Mouse (Mus musculus) right cerebral cortex, postnatal 14 days (tissue): ENCODE measurements around the gene Ccdc81.

Source experiments
- DNase-seq: peaks from one replicate; pipeline ENCODE4 v3.0.0; 2022

Ccdc81 gene

DNA sequence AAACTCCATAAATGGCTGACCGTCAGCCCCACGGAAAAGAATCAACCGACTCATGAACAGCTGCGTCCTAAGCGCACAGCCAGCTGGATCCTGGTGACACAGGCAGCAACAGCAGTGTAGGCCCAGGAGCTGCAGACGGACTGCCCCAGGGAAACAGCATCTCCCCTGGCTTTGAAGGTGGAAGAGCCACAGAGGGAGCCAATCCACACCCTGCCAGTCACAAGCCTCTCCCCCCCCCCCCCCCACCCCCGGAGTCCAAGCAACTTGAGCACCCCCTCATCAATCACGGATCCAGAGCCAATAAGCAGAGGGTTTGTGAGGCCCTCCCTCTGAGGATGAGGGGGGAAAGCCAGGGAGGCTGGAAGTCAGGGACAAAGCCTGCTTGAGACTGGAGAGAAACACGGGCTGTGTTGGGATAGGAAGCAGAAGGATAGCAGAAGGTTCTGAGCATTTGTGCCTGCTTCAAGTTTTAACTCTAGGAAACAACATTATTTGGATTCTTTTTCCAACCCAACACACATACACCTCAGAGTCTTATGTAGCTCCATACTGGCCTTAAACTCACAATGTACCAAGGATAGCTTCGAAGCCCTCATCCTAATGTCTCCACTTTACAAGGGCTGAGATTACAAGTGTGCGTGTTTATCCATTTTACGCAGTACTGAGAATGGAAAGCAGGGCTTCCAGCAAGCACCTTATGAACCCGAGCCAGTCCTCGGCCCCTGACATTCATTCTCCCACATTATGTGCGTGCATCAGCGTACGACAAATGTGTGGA is 46.8 kb downstream of the Ccdc81 start:
- no peak for DNase-seq

DNA sequence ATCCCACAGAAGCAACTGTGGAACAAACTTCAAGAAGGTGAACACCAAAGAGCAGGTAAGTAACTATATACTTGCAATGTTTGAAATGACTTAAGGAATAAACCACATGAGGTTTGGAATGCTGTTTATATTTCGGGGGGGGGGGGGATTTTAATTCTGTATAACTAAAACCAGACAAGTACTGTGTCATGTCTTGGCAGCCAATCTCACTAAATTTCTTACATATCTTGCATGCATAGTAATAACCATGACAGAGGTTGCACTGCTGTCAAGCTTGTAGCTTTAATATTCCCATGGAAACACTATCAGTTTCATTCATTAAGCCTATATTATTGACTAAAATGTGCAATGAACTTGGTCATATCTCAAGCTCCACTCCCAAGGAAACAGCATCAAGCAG is 48.2 kb downstream of the Ccdc81 start:
- DNase-seq, result no peak

DNA sequence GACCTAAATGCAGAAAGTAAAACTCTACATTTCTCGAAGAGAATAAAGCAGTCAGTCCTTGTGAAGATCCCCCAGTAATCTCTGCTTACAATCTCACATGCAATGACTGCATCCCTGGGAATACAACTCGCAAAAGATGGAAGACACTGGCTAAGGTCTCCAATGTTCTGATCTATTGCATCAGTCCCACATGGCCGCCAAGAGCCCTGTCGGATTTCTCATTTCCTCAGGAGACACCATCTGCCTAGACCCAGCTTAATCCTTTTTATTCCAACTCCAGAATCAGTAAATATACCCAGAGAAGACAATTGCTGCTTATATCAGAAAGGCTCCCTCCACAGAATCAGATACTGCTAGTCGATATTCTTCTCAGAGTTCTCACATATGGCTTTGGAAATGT is 50.3 kb downstream of the Ccdc81 start:
- no peak for DNase-seq

DNA sequence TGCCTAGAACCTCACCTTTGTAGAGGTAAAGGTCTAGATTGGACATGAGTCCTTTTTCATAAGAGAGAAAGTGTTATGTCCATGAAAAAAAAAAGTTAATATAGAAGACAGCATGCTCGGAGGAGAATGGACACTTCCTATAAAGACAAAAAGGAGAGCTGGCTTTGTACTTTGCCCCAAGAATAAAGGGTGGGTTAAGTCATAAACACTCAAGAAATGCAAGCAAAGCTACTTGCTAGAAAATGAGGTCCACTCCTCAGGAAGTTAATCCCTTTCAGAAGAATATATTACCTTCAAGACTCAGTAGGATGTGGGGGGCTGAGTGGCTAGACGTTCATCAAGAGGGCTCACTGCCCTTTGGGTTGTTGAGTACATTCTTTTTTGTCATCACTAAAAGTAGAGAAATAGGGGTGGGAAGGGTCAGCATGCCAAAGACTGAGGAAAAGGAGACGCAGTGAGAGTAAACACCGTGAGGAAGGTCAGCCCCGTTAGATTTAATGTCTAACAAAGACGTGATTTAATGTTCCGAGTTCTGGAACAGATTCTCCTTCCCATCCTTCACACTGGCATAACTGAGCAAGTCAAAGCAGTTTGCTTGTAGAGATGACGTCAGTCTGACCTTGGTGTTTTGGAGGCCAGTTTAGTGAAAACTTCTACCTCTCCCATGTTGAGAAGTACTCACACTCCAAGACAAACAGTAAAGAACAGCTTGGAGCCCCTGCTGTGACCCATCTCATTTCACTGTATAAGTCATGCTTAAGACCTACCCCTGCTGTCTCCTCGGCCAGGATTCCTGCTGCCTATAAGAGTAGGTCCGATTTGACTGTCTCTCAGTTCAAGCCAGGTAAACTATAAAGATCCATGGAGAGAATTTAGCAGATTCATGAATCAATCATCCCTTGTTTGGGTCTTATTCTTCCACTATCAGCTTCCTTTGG is 51.0 kb downstream of the Ccdc81 start:
- DNase-seq, result no peak

DNA sequence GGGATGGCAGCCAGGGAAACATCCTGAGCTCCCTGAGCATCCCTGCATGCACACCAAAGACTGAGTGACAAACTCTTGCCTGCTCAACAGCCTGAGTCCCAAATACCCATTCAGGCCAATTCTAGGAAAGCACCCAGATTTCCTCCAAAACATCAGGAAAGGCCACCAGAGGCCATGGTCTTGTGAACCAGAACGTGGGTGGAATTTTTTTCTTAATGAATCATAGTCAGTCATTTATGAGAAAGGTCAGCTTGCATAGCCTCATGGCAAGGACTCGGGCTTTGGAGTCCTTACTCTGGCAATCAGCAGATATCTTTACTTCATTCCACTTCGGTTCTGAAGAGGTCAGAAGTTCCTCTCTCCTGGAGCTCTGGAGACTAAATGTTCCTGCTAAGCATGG is 52.9 kb downstream of the Ccdc81 start:
- DNase-seq, result no peak

DNA sequence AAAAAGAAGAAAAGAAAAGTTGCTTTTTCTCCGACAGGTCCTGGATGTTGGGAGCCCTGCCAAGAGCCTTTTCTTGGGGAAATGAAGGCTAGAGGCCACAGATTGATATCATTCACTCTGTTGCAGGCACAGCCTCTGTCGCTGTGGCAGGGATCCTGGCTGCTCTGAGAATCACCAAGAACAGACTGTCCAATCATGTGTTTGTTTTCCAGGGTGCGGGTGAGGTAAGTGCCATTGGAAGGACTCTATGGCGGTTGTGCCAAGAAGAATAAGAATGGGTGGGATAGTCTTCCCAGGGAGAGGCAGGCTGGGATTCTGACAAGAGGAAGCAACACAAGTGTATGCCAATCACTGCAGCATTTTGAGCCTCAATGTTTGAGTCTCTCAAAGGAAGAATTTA is 57.8 kb downstream of the Ccdc81 start:
- no peak for DNase-seq

DNA sequence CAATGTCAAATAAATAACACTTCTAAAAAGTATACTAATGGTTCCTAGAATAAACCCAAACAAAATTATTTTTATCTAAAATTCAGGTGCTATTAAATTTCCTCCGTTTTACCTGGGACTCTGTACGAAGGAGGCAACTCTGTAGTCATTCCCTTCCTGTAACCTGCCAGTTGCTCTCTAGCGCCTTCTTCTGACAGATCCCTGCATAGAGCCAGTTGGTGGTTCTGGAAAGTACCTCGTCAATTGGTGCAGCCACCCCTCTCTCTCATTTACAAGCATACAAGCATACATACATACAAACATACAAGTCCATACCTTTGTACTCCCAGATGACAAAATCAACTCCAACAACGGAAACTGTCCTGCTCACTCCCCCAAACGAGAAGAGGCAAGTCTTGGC is 59.9 kb downstream of the Ccdc81 start:
- peak; percentile 17 for DNase-seq

DNA sequence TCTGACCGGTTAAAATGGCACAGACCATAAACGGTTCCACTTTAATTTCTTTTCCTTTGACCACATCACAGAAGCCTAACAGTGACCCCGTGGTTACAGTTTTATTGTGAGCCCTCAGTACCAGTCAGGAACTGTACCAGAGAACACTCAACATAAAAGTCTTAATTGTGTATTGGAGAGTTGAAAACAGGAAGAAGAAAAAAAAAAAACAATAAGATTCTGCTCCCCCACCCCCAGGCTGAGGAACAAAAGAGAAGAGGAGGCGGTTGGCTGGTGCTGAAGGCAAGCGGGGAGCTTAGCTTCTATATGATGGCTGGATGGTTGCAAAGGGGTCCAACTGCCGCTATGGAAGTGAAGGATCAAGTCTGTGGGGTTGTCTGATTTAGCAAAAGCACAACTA is 60.3 kb downstream of the Ccdc81 start:
- DNase-seq, result no peak

DNA sequence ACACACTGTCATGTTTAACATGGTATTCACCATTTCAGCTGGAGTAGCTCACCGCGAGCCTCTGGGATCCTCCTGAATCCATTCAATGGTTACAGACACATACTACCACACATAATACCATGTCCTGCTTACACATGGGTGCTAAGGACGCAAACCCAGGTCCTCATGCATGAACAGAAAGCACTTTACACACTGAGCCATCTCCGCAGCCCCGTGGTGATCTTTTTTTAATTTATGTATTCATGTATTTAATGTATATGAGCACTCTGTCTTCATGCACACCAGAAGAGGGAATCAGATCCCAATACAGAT is 61.1 kb downstream of the Ccdc81 start:
- no peak for DNase-seq

DNA sequence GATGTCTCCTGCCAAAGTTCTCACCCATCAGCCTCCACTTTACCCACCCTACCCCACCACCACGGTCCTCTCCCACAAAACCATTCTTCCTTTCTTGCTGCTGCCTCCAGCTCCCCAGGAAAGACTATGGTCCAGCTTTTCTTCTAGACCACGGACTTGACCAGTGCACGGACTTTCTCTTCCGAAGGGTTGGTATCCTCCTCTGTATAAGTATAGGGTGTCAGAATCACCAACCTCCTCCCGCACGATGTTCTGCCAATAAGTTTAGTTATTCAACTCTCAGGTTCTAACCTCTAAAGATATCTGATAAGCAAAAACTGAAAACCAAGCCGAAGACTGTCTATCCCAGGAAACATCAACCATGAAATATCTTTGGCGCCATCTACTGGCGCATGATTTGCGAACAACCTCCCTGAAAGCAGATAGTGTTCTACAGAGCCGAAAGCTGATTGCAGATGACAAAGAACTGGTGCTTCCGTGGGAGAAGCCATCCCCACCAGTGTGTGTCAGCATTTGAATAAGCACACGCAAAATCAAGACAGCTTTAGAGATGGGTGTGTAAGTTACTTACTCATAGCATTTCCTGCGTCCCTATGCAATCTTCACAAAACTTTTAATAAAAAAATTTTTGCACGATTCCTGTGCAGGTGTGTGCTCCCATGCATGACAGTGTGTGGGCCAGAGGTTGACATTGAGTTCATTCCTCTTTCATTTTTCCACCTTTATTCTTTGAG is 61.6 kb downstream of the Ccdc81 start:
- DNase-seq, result peak; percentile 83

DNA sequence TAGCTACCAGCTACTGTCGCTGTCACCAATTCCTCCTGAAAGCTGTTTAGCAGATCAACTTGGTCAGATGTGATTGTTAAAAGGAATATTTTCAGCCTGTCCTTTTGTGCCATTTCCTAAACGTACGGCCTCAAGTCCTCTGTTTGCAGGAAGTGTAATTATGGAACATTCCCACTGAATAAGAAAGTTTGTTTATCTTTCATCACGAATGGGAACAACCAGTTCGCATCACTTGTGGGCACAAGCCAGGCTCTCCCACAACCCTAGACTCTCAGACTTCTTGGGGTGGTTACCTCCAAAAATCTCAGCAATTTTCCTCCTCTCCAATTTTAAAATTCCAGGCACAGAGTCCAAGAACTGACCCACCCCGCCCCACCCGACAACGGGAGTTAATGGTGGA is 63.7 kb downstream of the Ccdc81 start:
- DNase-seq, result no peak

DNA sequence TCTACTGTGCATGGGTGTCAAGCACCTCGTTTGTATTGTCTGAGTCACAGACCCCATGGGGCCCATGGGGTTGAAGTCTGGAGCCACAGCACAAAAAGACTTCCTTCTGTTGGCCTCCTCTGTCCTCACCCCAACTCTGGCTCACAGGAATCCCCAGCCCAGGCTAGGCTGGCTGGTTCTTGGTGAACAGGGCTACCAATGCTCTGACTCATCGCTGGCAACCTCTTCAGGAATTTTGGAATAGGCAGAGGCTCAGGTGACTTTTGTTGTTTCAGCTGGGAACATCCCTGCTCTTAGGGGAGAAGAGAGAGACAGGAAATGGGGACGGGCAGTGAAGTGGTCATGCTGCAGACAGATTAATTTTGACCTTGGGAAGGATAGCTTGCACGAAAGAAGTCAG is 65.6 kb downstream of the Ccdc81 start:
- no peak for DNase-seq

DNA sequence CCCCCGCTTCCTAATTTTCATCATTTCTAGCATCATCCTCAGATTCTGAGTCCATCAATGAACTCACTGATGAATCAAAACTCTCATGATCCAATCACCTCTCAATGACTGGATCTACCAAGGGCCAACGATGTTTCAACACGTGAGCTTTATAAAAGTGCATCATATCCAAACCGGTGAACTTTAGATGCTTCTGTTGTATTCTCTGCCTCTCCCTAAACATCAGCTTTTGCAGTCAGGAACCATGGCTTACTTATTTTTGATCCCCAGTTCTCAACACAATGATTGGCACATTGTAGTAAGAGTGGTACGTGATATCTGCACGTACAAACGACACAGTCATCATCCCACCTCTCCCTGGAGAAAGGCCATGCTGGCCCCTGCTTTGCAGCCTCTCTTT is 66.8 kb downstream of the Ccdc81 start:
- no peak for DNase-seq

DNA sequence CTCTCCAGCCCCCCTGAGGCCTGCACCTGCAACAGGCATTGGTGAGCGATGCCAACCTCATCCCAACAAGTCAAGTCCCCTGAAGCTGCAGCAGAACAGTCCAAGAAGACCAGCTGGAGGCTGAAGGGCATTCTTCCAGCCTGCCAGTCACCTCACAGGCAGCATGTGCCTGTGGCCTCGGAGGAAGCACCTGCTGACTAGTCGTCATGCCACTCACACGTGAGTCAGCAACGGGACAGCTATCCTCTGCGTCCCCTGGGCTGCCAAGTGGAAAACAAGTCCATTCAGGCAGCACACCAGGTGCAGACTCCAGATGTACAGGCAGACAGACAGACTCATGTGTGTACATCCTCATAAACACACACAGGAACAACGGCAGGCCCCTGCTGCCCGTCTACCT is 67.9 kb downstream of the Ccdc81 start:
- DNase-seq, result no peak

DNA sequence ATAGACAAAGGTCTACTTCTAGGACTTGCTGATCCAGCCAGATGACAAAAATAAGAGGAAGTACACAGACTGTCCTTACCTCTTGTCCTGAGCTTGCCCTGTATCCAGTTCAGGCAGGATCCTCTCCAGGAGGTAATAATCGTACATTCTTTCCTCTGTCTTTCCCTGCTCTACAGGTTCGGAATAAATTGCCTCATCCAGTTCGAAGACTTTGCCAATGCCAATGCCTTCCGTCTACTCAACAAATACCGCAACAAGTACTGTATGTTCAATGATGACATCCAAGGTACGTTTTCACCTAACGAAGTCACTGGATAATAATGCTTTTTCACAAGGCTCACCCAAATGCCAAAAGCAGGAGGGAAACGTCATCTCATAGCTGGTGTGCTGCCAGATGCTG is 69.9 kb downstream of the Ccdc81 start:
- no peak for DNase-seq

DNA sequence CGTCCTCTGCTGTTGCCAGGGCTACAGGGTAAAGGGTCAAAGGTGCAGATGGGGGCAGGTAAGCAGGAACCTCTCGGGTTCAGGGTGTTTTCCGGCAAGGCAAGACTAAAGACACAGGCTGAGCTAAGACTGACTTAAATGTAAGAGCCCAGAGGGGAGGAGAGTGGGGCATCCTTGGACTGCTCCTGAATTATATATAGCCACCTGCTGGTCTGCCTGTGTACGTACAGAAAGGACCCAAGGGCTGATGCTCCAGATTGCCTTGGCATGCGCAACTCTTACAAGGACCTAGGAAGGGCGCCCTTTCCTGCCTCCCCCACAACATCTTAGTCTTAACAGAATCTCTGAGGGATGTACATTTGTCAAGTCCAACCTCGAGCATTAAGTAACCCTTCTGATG is 74.2 kb downstream of the Ccdc81 start:
- DNase-seq, result no peak

DNA sequence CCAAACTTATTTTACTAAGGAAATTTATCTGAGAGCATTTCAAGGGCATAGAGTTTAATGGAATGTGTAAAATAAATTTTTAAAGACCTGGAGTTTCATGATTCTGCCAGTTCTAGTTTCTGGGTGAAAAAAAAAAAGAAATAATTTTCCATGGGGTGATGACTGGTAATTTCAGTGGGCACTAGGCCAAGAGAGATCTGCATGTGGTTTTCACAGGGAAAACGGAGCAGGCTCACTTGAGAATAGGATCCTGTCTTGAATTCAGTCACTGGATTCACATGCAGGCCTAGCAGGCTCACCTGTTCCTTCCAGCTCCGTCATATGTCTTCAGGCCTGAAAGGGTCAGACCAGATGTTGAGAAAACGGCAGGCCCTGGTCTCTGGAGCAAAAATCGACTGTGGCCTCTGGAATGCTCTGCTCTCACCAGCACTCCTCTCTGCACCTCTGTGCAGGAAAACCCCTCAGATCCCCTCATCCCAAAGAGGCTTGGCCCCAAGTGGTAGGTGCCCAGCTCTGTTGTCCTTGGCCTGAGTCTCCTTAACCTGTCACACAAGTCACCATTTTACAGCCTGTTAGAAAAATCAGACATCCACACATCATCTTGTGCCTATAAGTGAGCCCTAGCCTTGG is 74.9 kb downstream of the Ccdc81 start:
- DNase-seq, result no peak
